In the genomic region with DNA sequence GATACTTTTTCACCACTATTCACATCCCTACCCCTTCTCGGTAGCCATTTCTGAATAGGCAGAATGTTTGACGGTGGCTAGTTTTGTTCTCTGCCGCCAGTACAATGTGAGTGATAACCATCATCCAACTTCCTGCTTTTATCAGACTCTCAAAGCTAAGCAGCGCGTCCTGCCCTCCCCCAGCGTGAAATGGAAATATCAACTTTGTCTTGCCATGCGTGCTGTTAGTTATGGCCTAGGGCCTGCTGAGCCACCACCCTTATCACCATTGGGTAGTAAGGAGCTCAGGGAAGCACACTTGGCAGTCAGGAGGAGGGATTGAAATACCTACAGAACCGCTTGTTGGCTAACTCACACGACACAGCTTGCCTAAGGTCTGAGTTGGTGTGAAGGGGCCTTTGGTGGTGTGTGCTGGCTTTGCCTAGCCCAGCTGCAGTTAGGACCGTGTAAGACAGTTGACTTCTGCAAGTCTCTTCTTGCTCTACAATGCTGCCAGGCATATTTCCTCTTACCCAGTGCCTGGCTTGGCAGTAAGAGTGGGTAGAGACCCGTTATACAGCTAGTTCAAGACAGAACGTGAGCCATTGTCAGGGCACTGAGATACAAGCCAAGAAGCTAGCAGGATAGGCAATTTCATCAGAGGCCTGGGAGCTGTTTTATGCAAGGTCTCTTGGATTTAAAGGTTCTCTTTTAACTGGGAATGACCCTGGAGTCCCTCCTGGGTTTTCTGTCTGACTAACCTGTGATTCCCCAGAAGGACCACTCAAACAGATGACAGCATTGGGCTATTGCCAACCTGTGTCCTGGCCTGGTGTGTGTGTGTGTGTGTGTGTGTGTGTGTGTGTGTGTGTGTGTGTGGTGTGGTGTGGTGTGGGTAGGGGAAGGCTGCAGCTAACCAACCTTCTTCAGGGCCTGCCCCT, we compare ENCODE assay signal across 8 mouse cellular contexts. TPM values are rescaled to one million over a fixed set of nuclear protein-coding genes. Genes with fewer than 3 reads are reported as not detected.
DNase-seq lines count a peak whose midpoint lies in the region; ATAC-seq lines count a peak whose summit lies in the region.

No protein-coding gene starts in this region.

- peak; percentile 60 for DNase-seq in cerebellum, adult 9-10 months
- peak; percentile 81 for DNase-seq in CD4-positive, CD25-positive, alpha-beta regulatory T cell, adult 2 months (ENCODE audit: low read depth, low spot score)
- no peak for DNase-seq in forebrain, embryonic 11.5 days (ENCODE audit: low spot score)
- no peak for DNase-seq in limb, embryonic 11.5 days (ENCODE audit: low spot score)
- DNase-seq in gastrocnemius, postnatal 10 days = no peak
- no peak for DNase-seq in ovary, adult 18-20 months (ENCODE audit: low spot score)

- H3K4me2 ChIP-seq in forebrain, embryonic 11.5 days (ENCODE audit: low read depth, low read length, severe bottlenecking) = 0 out of 2 replicates have a peak overlapping the region, but pooled peaks have one; percentile 21
- peak overlapping the region; percentile 16; the same call in 1 of the 2 replicates for H3K4me2 ChIP-seq in limb, embryonic 11.5 days (ENCODE audit: low read depth, severe bottlenecking)
- H3K4me2 ChIP-seq in midbrain, embryonic 15.5 days = peak overlapping the region; percentile 78

- H3K36me3 ChIP-seq in forebrain, embryonic 11.5 days (ENCODE audit: control insufficient read depth, insufficient read depth, low read length) = no peaks in the 10 kb centered on the region
- H3K36me3 ChIP-seq in limb, embryonic 11.5 days (ENCODE audit: control insufficient read depth, insufficient read depth, low read length) = no peaks in the 10 kb centered on the region
- H3K36me3 ChIP-seq in midbrain, embryonic 15.5 days (replicated peaks) = no peaks in the 10 kb centered on the region

- no peak for ATAC-seq in cerebellum, adult (ENCODE audit: insufficient number of reproducible peaks, low FRiP score, low TSS enrichment)
- no peak for ATAC-seq in forebrain, embryonic 11.5 days (replicated peaks; ENCODE audit: low FRiP score)
- no peak for ATAC-seq in limb, embryonic 11.5 days (ENCODE audit: insufficient number of reproducible peaks, low FRiP score, low TSS enrichment, low read depth)
- ATAC-seq in midbrain, embryonic 15.5 days (replicated peaks) = no peak

- no peak overlapping the region for H3K4me3 ChIP-seq in forebrain, embryonic 11.5 days (ENCODE audit: low read depth, low read length)
- no peak overlapping the region for H3K4me3 ChIP-seq in limb, embryonic 11.5 days (ENCODE audit: low read depth, low read length)
- peak overlapping the region; percentile 73 for H3K4me3 ChIP-seq in midbrain, embryonic 15.5 days

- peaks cover 35% of the 10 kb centered on the region for H3K4me1 ChIP-seq in forebrain, embryonic 11.5 days (replicated peaks; ENCODE audit: control insufficient read depth, insufficient read depth, low read length)
- peaks cover 37% of the 10 kb centered on the region for H3K4me1 ChIP-seq in limb, embryonic 11.5 days (ENCODE audit: control insufficient read depth, insufficient read depth, low read length)
- H3K4me1 ChIP-seq in midbrain, embryonic 15.5 days = peaks cover 74% of the 10 kb centered on the region

- no peaks in the 10 kb centered on the region for H3K27me3 ChIP-seq in forebrain, embryonic 11.5 days (ENCODE audit: control insufficient read depth, insufficient read depth, low read length)
- H3K27me3 ChIP-seq in limb, embryonic 11.5 days (ENCODE audit: control insufficient read depth, insufficient read depth, low read length) = no peaks in the 10 kb centered on the region
- H3K27me3 ChIP-seq in midbrain, embryonic 15.5 days (replicated peaks) = no peaks in the 10 kb centered on the region

- whole genome bisulfite sequencing in forebrain, embryonic 11.5 days = 79% methylated on average over 12 of the region's 12 CpGs
- WGBS in limb, embryonic 11.5 days = 80% methylated on average over 12 of the region's 12 CpGs
- WGBS in midbrain, embryonic 15.5 days = 56% methylated on average over 12 of the region's 12 CpGs

- no peak overlapping the region for H3K27ac ChIP-seq in forebrain, embryonic 11.5 days (ENCODE audit: low read depth, low read length)
- no peak overlapping the region for H3K27ac ChIP-seq in limb, embryonic 11.5 days (replicated peaks; ENCODE audit: low read depth, low read length)
- peak overlapping the region; percentile 81 for H3K27ac ChIP-seq in midbrain, embryonic 15.5 days

- H3K9ac ChIP-seq in forebrain, embryonic 11.5 days (ENCODE audit: low read length) = no peak overlapping the region
- no peak overlapping the region for H3K9ac ChIP-seq in limb, embryonic 11.5 days (ENCODE audit: low read length)
- no peak overlapping the region; the same call in 1 of the 2 replicates for H3K9ac ChIP-seq in midbrain, embryonic 15.5 days

- H3K9me3 ChIP-seq in forebrain, embryonic 11.5 days (ENCODE audit: control insufficient read depth, low read length) = no peaks in the 10 kb centered on the region
- no peaks in the 10 kb centered on the region for H3K9me3 ChIP-seq in limb, embryonic 11.5 days (ENCODE audit: control insufficient read depth, low read length)
- no peaks in the 10 kb centered on the region for H3K9me3 ChIP-seq in midbrain, embryonic 15.5 days

RNA-seq across cellular contexts. Expression of gene Itm2c, which starts 3.0 kb away (rescaled TPM):
- 65.3 and 74.7 TPM in 2 replicates for polyA plus RNA-seq in forebrain, embryonic 11.5 days (2014; fragmentation: Nextera tagmentation; extraction: Ambion mirVana)
- 105 and 125 TPM in 2 replicates for polyA plus RNA-seq in limb, embryonic 11.5 days (2014; fragmentation: Nextera tagmentation; extraction: Ambion mirVana)
- polyA plus RNA-seq in midbrain, embryonic 15.5 days (2015; fragmentation: Nextera tagmentation; extraction: Ambion mirVana) = 233 and 248 TPM in 2 replicates
- 10 to 100 TPM; 59.7 to 68.9 TPM for total RNA-seq in gastrocnemius, postnatal 10 days (2021)

RNA-seq across cellular contexts. Expression of gene 4933407L21Rik, which starts 31.2 kb away (rescaled TPM):
- 0.60 and 1.1 TPM in 2 replicates for polyA plus RNA-seq in forebrain, embryonic 11.5 days (2014; fragmentation: Nextera tagmentation; extraction: Ambion mirVana)
- polyA plus RNA-seq in limb, embryonic 11.5 days (2014; fragmentation: Nextera tagmentation; extraction: Ambion mirVana) = 0.06 and 0.11 TPM in 2 replicates
- polyA plus RNA-seq in midbrain, embryonic 15.5 days (2015; fragmentation: Nextera tagmentation; extraction: Ambion mirVana) = 8.9 and 11.0 TPM in 2 replicates
- not detected for total RNA-seq in gastrocnemius, postnatal 10 days (2021)

Comparison
In these comparisons a context has a peak if more than half of its experiments do, and no peak if none do; other contexts are left out.
1. DNase-seq: peak in cerebellum, adult 9-10 months (single experiment) and CD4-positive, CD25-positive, alpha-beta regulatory T cell, adult 2 months (single experiment); none in forebrain, embryonic 11.5 days (single experiment), limb, embryonic 11.5 days (single experiment), gastrocnemius, postnatal 10 days (single experiment) and ovary, adult 18-20 months (single experiment).
2. H3K4me2 ChIP-seq: peak in every context shown above with its lines; median percentile 78 in midbrain, embryonic 15.5 days; 21 in forebrain, embryonic 11.5 days; 16 in limb, embryonic 11.5 days.